27 mouse cellular contexts compared by ENCODE assay signal in the genomic region with DNA sequence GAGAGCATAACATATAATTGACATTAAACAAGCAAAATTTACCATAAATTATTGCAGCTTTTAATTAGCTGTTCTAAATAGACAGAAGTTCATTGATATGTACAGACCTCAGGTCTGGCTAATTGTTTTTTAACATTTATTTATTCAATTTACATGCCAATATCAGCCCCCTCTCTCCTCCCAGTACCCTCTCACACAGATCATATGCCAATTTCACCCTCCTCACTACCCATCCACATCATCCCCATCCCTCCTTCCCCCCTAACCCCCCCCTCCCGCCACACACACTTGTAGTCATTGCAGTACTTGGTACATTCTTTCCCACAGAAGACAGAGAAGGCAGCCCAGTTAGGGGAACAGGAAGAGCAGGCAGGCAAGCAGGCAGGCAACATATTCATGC.
"Had no signal": no experiment of that assay in that cellular context is flagged by ENCODE, and none has a peak within 500 bp of the region (broad histone marks: within the 10 kb centered on the region; RNA-seq: fewer than 3 reads in every experiment).

No protein-coding gene starts in this region.

- H3K36me3 ChIP-seq: embryonic facial prominence, embryonic 10.5 days; embryonic facial prominence, embryonic 12.5 days; embryonic facial prominence, embryonic 13.5 days; embryonic facial prominence, embryonic 15.5 days; forebrain, embryonic 10.5 days; forebrain, embryonic 12.5 days; forebrain, embryonic 15.5 days; heart, embryonic 10.5 days had no signal

- H3K4me3 ChIP-seq: embryonic facial prominence, embryonic 10.5 days; embryonic facial prominence, embryonic 12.5 days; embryonic facial prominence, embryonic 13.5 days; embryonic facial prominence, embryonic 15.5 days; erythroblast, embryonic 14.5 days; forebrain, embryonic 10.5 days; forebrain, embryonic 12.5 days; forebrain, embryonic 15.5 days; gastrocnemius, adult 2 months; heart, adult 2 months; heart, embryonic 10.5 days had no signal

- DNase-seq: cerebellum, adult 2 months; cerebellum, adult 8-10 months; cerebellum, adult 9-10 months; cerebellum, adult 9-11 months; cerebellum, postnatal 10 days; cerebellum, postnatal 14 days; cerebellum, postnatal 25 days; cerebellum, postnatal 36 days; embryo, embryonic 11 days; gastrocnemius, adult 2 months; gastrocnemius, postnatal 10 days; gastrocnemius, postnatal 14 days; gastrocnemius, postnatal 25 days; gastrocnemius, postnatal 36 days; heart, adult 11 months; heart, adult 18-20 months; heart, adult 2 months had no signal

- H3K9me3 ChIP-seq: embryonic facial prominence, embryonic 10.5 days; embryonic facial prominence, embryonic 12.5 days; embryonic facial prominence, embryonic 13.5 days; embryonic facial prominence, embryonic 15.5 days; forebrain, embryonic 10.5 days; forebrain, embryonic 12.5 days; forebrain, embryonic 15.5 days; heart, embryonic 10.5 days had no signal

- H3K9ac ChIP-seq: embryonic facial prominence, embryonic 12.5 days; embryonic facial prominence, embryonic 13.5 days; embryonic facial prominence, embryonic 15.5 days; forebrain, embryonic 12.5 days; forebrain, embryonic 15.5 days had no signal

- H3K4me2 ChIP-seq: embryonic facial prominence, embryonic 12.5 days; embryonic facial prominence, embryonic 13.5 days; embryonic facial prominence, embryonic 15.5 days; forebrain, embryonic 12.5 days; forebrain, embryonic 15.5 days; heart, embryonic 11.5 days had no signal

- H3K27ac ChIP-seq: embryonic facial prominence, embryonic 10.5 days; embryonic facial prominence, embryonic 12.5 days; embryonic facial prominence, embryonic 13.5 days; embryonic facial prominence, embryonic 15.5 days; forebrain, embryonic 10.5 days; forebrain, embryonic 12.5 days; forebrain, embryonic 15.5 days; gastrocnemius, adult 2 months; heart, adult 2 months; heart, embryonic 10.5 days had no signal

- H3K27me3 ChIP-seq: embryonic facial prominence, embryonic 12.5 days; embryonic facial prominence, embryonic 13.5 days; embryonic facial prominence, embryonic 15.5 days; forebrain, embryonic 12.5 days; forebrain, embryonic 15.5 days had no signal

- ATAC-seq: forebrain, embryonic 15.5 days had no signal

- H3K4me1 ChIP-seq: embryonic facial prominence, embryonic 10.5 days; embryonic facial prominence, embryonic 12.5 days; embryonic facial prominence, embryonic 13.5 days; embryonic facial prominence, embryonic 15.5 days; forebrain, embryonic 10.5 days; forebrain, embryonic 15.5 days; heart, embryonic 10.5 days had no signal
